Mouse (Mus musculus): ENCODE data around the gene Ndufaf8. TPM values are rescaled to one million over a fixed set of nuclear protein-coding genes. Genes with fewer than 3 reads are reported as not detected.

Gene Ndufaf8
- total RNA-seq, 2 experiments from 2014 or later, result 35.2 to 46.9 TPM

- Histone ChIP-seq H3K27ac (no peak overlapping the region), H3K4me3 (no peak overlapping the region)
- no peak for DNase-seq (ENCODE audit: low spot score in 2 of 2)
- TF ChIP-seq CTCF (conservative IDR thresholded peaks at IDR 0.05), result no peak
Observed at GRCm38 (mm10) chr11:120148201-120148855, 49.6 kb downstream of the Ndufaf8 start.

GRCm38 (mm10) chr11:120149510-120150200, 50.9 kb downstream of the Ndufaf8 start:
- DNase-seq (ENCODE audit: low spot score in 2 of 2), result no peak
- Histone ChIP-seq H3K27ac (peak overlapping the region; percentile 25; the same call in 1 of the 2 replicates), H3K4me3 (peak overlapping the region; percentile 96)
- TF ChIP-seq CTCF (conservative IDR thresholded peaks at IDR 0.05), result no peak

Small RNA genes lying within 50 kb of the gene (microRNA-seq; reads per million reads assigned to microRNA genes)
- 0 reads per million in 2 experiments for gene Gm25948

Other genes starting within 250 kb of the Ndufaf8 start
- gene Chmp6, start 185.5 kb upstream of the Ndufaf8 start, total RNA-seq (2021), result 10 to 100 TPM; 34.7 to 45.9 TPM
- gene Baiap2, start 156.2 kb upstream of the Ndufaf8 start, total RNA-seq (2021), result 100 to 1,000 TPM; 244 to 257 TPM
- gene Aatk, start 51.8 kb upstream of the Ndufaf8 start, total RNA-seq (2021), result 100 to 1,000 TPM; 196 to 207 TPM
- 10 to 100 TPM; 35.6 to 37.0 TPM for gene Cep131, start 12.1 kb upstream of the Ndufaf8 start, total RNA-seq (2021)
- 10 to 100 TPM; 16.3 to 17.1 TPM for gene Tepsin, start 197 bp upstream of the Ndufaf8 start, total RNA-seq (2021)
- 10 to 100 TPM; 86.1 to 86.5 TPM for gene Slc38a10, start 52.4 kb downstream of the Ndufaf8 start, total RNA-seq (2021)
- 10 to 100 TPM; 19.9 to 20.7 TPM for gene Bahcc1, start 134.0 kb downstream of the Ndufaf8 start, total RNA-seq (2021)
- gene Actg1, start 249.6 kb downstream of the Ndufaf8 start, total RNA-seq (2021), result 1,000 to 10,000 TPM; 1,285 to 1,295 TPM